Mouse (Mus musculus) lung, postnatal 0 days (tissue): ENCODE data around the gene Kalrn.

ENCODE experiments used
- CTCF ChIP-seq: IDR thresholded peaks from 2 replicates; pipeline ENCODE4 v1.5.1; 2016; ENCODE audit warnings: antibody characterized with exemption, mild to moderate bottlenecking
- EP300 ChIP-seq: IDR thresholded peaks from 2 replicates; pipeline ENCODE4 v1.6.1; 2016; ENCODE audit warnings: antibody characterized with exemption, mild to moderate bottlenecking, control low read depth

DNA sequence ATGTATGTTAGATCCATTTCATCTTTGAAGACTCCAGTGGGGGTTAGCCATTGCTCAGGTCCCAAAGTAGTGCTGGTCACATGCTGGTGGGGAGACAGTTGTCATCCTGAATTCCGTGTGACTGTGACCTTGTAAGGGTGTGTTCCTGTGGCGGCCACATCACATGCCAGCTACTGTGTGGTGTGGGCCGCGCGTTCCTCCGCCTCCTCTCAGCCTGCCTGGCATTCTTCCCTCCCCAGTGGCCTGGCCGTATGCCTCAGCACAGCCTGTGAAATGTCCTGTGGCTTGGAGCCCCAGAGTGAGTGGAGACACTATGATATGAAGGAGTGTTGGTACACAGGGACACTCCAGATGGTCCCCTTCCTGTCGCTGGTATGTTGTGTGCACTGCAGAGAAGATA, 635.8 kb downstream of the Kalrn start:
- TF ChIP-seq CTCF (no peak), EP300 (no peak)
